Comparison of ENCODE assay signal across 19 mouse cellular contexts in genomic region chr6:120516422-120516821, GRCm38 (mm10). TPM values are rescaled to one million over a fixed set of nuclear protein-coding genes. Genes with fewer than 3 reads are reported as not detected.
DNase-seq lines count a peak whose midpoint lies in the region; ATAC-seq and TF ChIP-seq lines count a peak whose summit lies in the region.
"Had no signal": no experiment of that assay in that cellular context is flagged by ENCODE, and none has a peak within 500 bp of the region (broad histone marks: within the 10 kb centered on the region; RNA-seq: fewer than 3 reads in every experiment).

No protein-coding gene starts in this region.

- no peaks in the 10 kb centered on the region for H3K9me3 ChIP-seq in heart, embryonic 12.5 days (replicated peaks)
- H3K9me3 ChIP-seq in liver, embryonic 11.5 days (ENCODE audit: control insufficient read depth, low read length) = no peaks in the 10 kb centered on the region
- H3K9me3 ChIP-seq: hindbrain, embryonic 13.5 days; intestine, embryonic 15.5 days; midbrain, embryonic 15.5 days had no signal

- peaks cover 61% of the 10 kb centered on the region for H3K36me3 ChIP-seq in heart, embryonic 12.5 days
- peaks cover 6% of the 10 kb centered on the region for H3K36me3 ChIP-seq in liver, embryonic 11.5 days (ENCODE audit: control insufficient read depth, insufficient read depth, low read length)

- TF ChIP-seq CTCF in left cerebral cortex, adult 2 months (IDR thresholded peaks at IDR 0.05) = no peak

- 49% methylated on average over 4 of the region's 4 CpGs for WGBS in heart, embryonic 12.5 days
- WGBS in liver, embryonic 11.5 days = 46% methylated on average over 4 of the region's 4 CpGs

- H3K27ac ChIP-seq in heart, embryonic 12.5 days (ENCODE audit: poor library complexity, severe bottlenecking) = no peak overlapping the region
- peak overlapping the region; percentile 96 for H3K27ac ChIP-seq in liver, embryonic 11.5 days (ENCODE audit: low read depth, low read length)
- no peak overlapping the region for H3K27ac ChIP-seq in left cerebral cortex, adult 2 months
- H3K27ac ChIP-seq: hindbrain, embryonic 13.5 days; intestine, embryonic 15.5 days; kidney, postnatal 0 days; midbrain, embryonic 15.5 days had no signal

- H3K4me2 ChIP-seq in heart, embryonic 12.5 days = no peak overlapping the region
- H3K4me2 ChIP-seq in liver, embryonic 11.5 days = peak overlapping the region; percentile 57
- H3K4me2 ChIP-seq: hindbrain, embryonic 13.5 days; intestine, embryonic 15.5 days; midbrain, embryonic 15.5 days had no signal

- intact Hi-C loops in heart, postnatal 25 days (cut with DNase I) = no loop called here
- intact Hi-C loops in left cerebral cortex, adult 2 months (cut with DNase I) = no loop called here

- no peak for DNase-seq in heart, postnatal 25 days (ENCODE audit: low spot score)
- peak; percentile 50 for DNase-seq in c-Kit-negative CD71-positive TER-119-positive erythroid progenitor cells, embryonic 14.5 days (ENCODE audit: low read depth, low spot score)
- DNase-seq in liver, embryonic 11.5 days (ENCODE audit: low spot score) = no peak
- DNase-seq in left cerebral cortex, adult 2 months (ENCODE audit: extremely low spot score in 1 of 2, low spot score in 2 of 2) = no peak
- no peak for DNase-seq in layer of hippocampus, postnatal 10 days (ENCODE audit: low spot score in 2 of 2)
- no peak for DNase-seq in gastrocnemius, postnatal 10 days
- DNase-seq: adrenal gland, adult 2 months; cerebellum, adult 9-11 months; gastrocnemius, postnatal 36 days; lung, postnatal 36 days; right cerebral cortex, postnatal 14 days; thymus, postnatal 36 days had no signal

- H3K27me3 ChIP-seq in heart, embryonic 12.5 days (replicated peaks) = no peaks in the 10 kb centered on the region
- H3K27me3 ChIP-seq in liver, embryonic 11.5 days (replicated peaks; ENCODE audit: control insufficient read depth, insufficient read depth, low read length) = no peaks in the 10 kb centered on the region
- H3K27me3 ChIP-seq: hindbrain, embryonic 13.5 days; intestine, embryonic 15.5 days; midbrain, embryonic 15.5 days had no signal

- H3K4me1 ChIP-seq in heart, embryonic 12.5 days (replicated peaks) = peaks cover 6% of the 10 kb centered on the region
- H3K4me1 ChIP-seq in liver, embryonic 11.5 days (replicated peaks; ENCODE audit: control insufficient read depth, insufficient read depth, low read length) = peaks cover 18% of the 10 kb centered on the region
- H3K4me1 ChIP-seq: hindbrain, embryonic 13.5 days; intestine, embryonic 15.5 days; midbrain, embryonic 15.5 days had no signal

- no peak overlapping the region for H3K4me3 ChIP-seq in heart, embryonic 12.5 days
- no peak overlapping the region for H3K4me3 ChIP-seq in liver, embryonic 11.5 days (ENCODE audit: low read depth, low read length)
- no peak overlapping the region for H3K4me3 ChIP-seq in left cerebral cortex, adult 2 months
- H3K4me3 ChIP-seq: hindbrain, embryonic 13.5 days; intestine, embryonic 15.5 days; midbrain, embryonic 15.5 days had no signal

- ATAC-seq in heart, embryonic 12.5 days (ENCODE audit: insufficient number of reproducible peaks, low FRiP score) = peak; percentile 79
- peak; percentile 93 for ATAC-seq in liver, embryonic 11.5 days (replicated peaks; ENCODE audit: low FRiP score)
- peak; percentile 97 for ATAC-seq in megakaryocyte progenitor cell, adult 5-6 weeks (replicated peaks; ENCODE audit: poor library complexity)
- ATAC-seq: intestine, embryonic 15.5 days; midbrain, embryonic 15.5 days had no signal

- H3K9ac ChIP-seq in heart, embryonic 12.5 days = no peak overlapping the region
- peak overlapping the region; percentile 65 for H3K9ac ChIP-seq in liver, embryonic 11.5 days (ENCODE audit: low read depth, low read length)
- H3K9ac ChIP-seq: hindbrain, embryonic 13.5 days; intestine, embryonic 15.5 days; midbrain, embryonic 15.5 days had no signal

RNA-seq across cellular contexts. Expression of gene Hdhd5, which starts 14.7 kb away (rescaled TPM):
- polyA plus RNA-seq in heart, embryonic 12.5 days (2016; fragmentation: Nextera tagmentation; extraction: Ambion mirVana) = 16.0 and 17.9 TPM in 2 replicates
- 10 to 100 TPM; 19.6 to 21.5 TPM for total RNA-seq in heart, postnatal 25 days (2021)
- polyA plus RNA-seq in liver, embryonic 11.5 days (2014; fragmentation: Nextera tagmentation; extraction: Ambion mirVana) = 19.9 and 20.7 TPM in 2 replicates
- total RNA-seq in megakaryocyte progenitor cell, adult 5-6 weeks (2015) = 4.3 TPM in 2 replicates
- 4.7 and 7.6 TPM in 2 replicates for total RNA-seq in megakaryocyte progenitor cell, adult 5-6 weeks (2017)
- 10 to 100 TPM; 35.2 to 41.0 TPM for total RNA-seq in left cerebral cortex, adult 2 months (2021)
- 10 to 100 TPM; 34.3 to 37.2 TPM for total RNA-seq in layer of hippocampus, postnatal 10 days (2021)
- 10 to 100 TPM; 16.8 to 18.4 TPM for total RNA-seq in gastrocnemius, postnatal 10 days (2021)

RNA-seq across cellular contexts. Expression of gene Tmem121b, which starts 22.8 kb away (rescaled TPM):
- 0.10 and 0.15 TPM in 2 replicates for polyA plus RNA-seq in heart, embryonic 12.5 days (2016; fragmentation: Nextera tagmentation; extraction: Ambion mirVana)
- not detected for total RNA-seq in heart, postnatal 25 days (2021)
- 0.07 TPM in 1 of 2 replicates, not detected in the other for polyA plus RNA-seq in liver, embryonic 11.5 days (2014; fragmentation: Nextera tagmentation; extraction: Ambion mirVana)
- 0.10 TPM in 1 of 2 replicates, not detected in the other for total RNA-seq in megakaryocyte progenitor cell, adult 5-6 weeks (2015)
- 0.08 TPM in 1 of 2 replicates, not detected in the other for total RNA-seq in megakaryocyte progenitor cell, adult 5-6 weeks (2017)
- total RNA-seq in left cerebral cortex, adult 2 months (2021) = 10 to 100 TPM; 56.1 to 57.4 TPM
- 10 to 100 TPM; 38.2 to 42.5 TPM for total RNA-seq in layer of hippocampus, postnatal 10 days (2021)
- total RNA-seq in gastrocnemius, postnatal 10 days (2021) = under 1 TPM; 0.16 to 0.20 TPM
- total RNA-seq: gastrocnemius, postnatal 36 days; liver, adult 2 months had no signal
- polyA plus RNA-seq: liver, adult 2 months had no signal

RNA-seq across cellular contexts. Expression of gene Il17ra, which starts 53.4 kb away (rescaled TPM):
- polyA plus RNA-seq in heart, embryonic 12.5 days (2016; fragmentation: Nextera tagmentation; extraction: Ambion mirVana) = 5.9 and 7.3 TPM in 2 replicates
- total RNA-seq in heart, postnatal 25 days (2021) = 1 to 10 TPM; 2.4 to 3.0 TPM
- 6.8 and 8.7 TPM in 2 replicates for polyA plus RNA-seq in liver, embryonic 11.5 days (2014; fragmentation: Nextera tagmentation; extraction: Ambion mirVana)
- total RNA-seq in megakaryocyte progenitor cell, adult 5-6 weeks (2015) = 23.1 and 30.3 TPM in 2 replicates
- total RNA-seq in megakaryocyte progenitor cell, adult 5-6 weeks (2017) = 19.8 and 25.9 TPM in 2 replicates
- 10 to 100 TPM; 14.8 to 19.7 TPM for total RNA-seq in left cerebral cortex, adult 2 months (2021)
- 1 to 10 TPM; 4.0 to 4.1 TPM for total RNA-seq in layer of hippocampus, postnatal 10 days (2021)
- total RNA-seq in gastrocnemius, postnatal 10 days (2021) = 1 to 10 TPM; 3.3 to 4.9 TPM

Comparison
In these comparisons a context has a peak if more than half of its experiments do, and no peak if none do; other contexts are left out.
1. RNA of gene Tmem121b, which starts 22.8 kb away (total RNA-seq): 56.1 to 57.4 TPM in left cerebral cortex, adult 2 months and 38.2 to 42.5 TPM in layer of hippocampus, postnatal 10 days; 0.16 to 0.20 TPM in gastrocnemius, postnatal 10 days, 0.08 to 0.10 TPM in megakaryocyte progenitor cell, adult 5-6 weeks and not detected in heart, postnatal 25 days; every median in the first group is over 10 times any median in the second.
2. Peak in every context shown above with its lines, with median percentiles within 50 percentile points of each other: ATAC-seq.